Mouse (Mus musculus): ENCODE results near the gene Hdac2. TPM values are rescaled to one million over a fixed set of nuclear protein-coding genes. Genes with fewer than 3 reads are reported as not detected.

The Hdac2 gene
- total RNA-seq (2015) (90.8 and 97.0 TPM in 2 replicates), total RNA-seq (2017) (84.9 and 90.0 TPM in 2 replicates)

DNA sequence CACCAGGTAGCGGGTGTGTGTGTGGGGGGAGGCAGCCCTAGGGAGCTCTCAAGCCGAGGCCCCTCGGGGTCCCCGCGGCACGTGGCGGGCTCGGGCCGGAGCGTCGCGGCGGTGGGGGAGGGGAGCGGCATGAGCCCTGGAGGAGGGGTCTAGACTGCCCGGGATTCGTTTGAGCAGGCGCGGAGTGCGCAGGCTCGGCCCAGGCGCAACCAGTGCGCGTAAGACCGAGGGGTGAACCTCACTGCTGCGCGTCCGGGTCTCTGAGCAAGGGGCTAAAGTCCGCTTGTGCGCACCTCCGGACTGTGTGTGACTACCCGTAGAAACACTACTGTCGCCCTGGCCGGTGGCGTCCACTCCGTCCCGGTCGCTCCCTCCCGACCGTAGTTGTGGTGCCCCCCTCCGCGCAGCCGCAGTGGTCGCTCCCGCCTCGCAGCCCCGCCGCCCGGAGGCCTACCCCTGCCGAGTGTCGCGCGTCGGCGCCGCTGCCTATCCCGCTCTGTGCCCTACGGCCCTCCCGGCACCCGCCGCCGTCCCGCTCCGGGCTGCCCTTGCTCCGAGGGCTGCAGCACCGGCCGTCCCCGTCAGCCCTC, at the start of gene Hdac2:
Gene Hdac2, plus strand, starts transcription at position 459 of the 590 bp plus-strand sequence.
- peak; percentile 87 for ATAC-seq (ENCODE audit: poor library complexity, severe bottlenecking)

GRCm38 (mm10) chr10:36928212-36928611, 46.1 kb upstream of the Hdac2 start:
- ATAC-seq (ENCODE audit: poor library complexity, severe bottlenecking) = no peak

- ATAC-seq (ENCODE audit: poor library complexity, severe bottlenecking) = no peak
These were observed 38.5 kb upstream of the Hdac2 start for GRCm38 (mm10) chr10:36935863-36936262.

DNA sequence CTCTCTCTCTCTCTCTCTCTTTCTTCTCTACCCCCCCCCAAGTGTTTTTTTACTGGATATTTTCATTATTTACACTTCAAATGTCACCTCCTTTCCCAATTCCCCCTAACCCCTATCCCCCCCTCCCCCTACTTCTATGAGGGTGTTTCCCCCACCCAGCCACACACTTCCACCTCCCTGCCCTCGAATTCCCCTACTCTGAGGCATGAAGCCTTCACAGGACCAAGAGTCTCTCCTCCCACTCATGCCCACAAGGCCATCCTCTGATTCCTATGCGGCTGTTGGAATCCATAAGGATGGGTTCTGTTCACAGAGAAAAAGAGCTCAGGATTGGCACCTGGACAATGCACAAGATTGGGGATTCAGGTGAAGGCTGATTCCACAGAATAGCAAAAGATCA, 38.1 kb upstream of the Hdac2 start:
- ATAC-seq (ENCODE audit: poor library complexity, severe bottlenecking) = no peak

- ATAC-seq (ENCODE audit: poor library complexity, severe bottlenecking) = no peak
These were observed 22.6 kb upstream of the Hdac2 start for GRCm38 (mm10) chr10:36951742-36952141.

- ATAC-seq (ENCODE audit: poor library complexity, severe bottlenecking) = no peak
These were observed 21.7 kb upstream of the Hdac2 start for GRCm38 (mm10) chr10:36952622-36953021.

- no peak for ATAC-seq (ENCODE audit: poor library complexity, severe bottlenecking)
These were observed 14.7 kb upstream of the Hdac2 start for GRCm38 (mm10) chr10:36959563-36960110.

GRCm38 (mm10) chr10:36964406-36964805, 9.9 kb upstream of the Hdac2 start:
- no peak for ATAC-seq (ENCODE audit: poor library complexity, severe bottlenecking)

DNA sequence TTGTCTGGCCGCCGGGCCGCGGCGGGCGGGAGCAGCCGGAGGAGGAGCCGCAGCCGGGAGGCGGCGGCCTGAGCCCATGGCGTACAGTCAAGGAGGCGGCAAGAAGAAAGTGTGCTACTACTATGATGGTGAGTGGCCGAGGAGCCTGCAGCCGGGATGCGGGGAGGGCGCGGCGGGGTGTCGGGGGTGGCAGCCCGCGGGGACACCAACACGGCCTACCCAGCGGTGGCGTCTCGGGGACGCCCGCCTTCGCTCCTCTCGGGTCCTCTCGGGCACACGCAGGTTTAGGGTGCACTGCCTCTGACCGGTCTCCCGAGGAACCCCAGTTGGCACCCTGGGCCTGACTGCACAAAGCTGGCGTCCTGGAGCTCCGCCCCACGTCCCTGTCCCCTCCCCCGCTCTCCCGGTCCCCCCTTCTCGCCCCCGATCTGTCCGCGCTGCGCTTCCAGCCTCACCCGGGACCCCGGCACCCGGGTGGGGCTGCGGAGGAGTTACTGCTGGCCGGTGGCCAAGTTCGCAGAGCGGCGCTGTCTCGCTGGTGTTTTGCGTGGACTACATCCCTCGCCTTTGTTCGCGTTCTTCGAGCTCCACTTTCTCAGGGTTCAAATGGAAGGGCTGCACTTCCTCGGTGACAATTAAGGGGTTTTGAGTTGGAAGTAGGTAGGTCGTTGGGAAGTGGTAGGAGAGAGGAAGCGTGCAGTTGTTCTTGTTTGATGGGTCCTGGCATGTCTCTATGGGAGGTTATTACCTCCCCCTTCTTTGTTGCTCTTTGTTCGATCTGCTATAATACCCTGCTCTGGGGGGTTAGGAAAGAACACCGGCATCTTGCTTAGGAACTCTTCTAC, 554 bp downstream of the Hdac2 start:
- ATAC-seq (ENCODE audit: poor library complexity, severe bottlenecking) = peak; percentile 34

- no peak for ATAC-seq (ENCODE audit: poor library complexity, severe bottlenecking)
These were observed 7.5 kb downstream of the Hdac2 start for GRCm38 (mm10) chr10:36981866-36982265.

GRCm38 (mm10) chr10:36992149-36992548, 17.8 kb downstream of the Hdac2 start:
- no peak for ATAC-seq (ENCODE audit: poor library complexity, severe bottlenecking)

DNA sequence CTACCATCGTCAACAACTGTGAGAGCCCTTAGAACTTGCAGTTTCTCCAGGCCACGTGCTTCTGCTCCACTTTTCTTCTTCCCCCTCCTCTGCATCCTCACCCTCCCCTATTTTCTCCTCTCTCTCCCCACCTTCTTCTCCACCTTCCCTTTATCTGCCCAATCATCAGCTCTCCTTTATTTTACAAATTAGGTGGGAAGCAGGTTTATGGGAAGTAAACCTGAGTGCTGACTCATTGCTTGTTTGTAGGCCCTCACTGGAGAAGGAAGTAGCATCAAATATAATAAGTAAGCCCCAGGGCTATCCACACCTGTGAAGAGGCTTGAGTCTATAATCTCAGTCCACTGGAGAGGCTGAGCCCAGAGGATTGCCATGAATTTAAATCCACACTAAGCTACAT, 26.5 kb downstream of the Hdac2 start:
- ATAC-seq (ENCODE audit: poor library complexity, severe bottlenecking) = no peak

DNA sequence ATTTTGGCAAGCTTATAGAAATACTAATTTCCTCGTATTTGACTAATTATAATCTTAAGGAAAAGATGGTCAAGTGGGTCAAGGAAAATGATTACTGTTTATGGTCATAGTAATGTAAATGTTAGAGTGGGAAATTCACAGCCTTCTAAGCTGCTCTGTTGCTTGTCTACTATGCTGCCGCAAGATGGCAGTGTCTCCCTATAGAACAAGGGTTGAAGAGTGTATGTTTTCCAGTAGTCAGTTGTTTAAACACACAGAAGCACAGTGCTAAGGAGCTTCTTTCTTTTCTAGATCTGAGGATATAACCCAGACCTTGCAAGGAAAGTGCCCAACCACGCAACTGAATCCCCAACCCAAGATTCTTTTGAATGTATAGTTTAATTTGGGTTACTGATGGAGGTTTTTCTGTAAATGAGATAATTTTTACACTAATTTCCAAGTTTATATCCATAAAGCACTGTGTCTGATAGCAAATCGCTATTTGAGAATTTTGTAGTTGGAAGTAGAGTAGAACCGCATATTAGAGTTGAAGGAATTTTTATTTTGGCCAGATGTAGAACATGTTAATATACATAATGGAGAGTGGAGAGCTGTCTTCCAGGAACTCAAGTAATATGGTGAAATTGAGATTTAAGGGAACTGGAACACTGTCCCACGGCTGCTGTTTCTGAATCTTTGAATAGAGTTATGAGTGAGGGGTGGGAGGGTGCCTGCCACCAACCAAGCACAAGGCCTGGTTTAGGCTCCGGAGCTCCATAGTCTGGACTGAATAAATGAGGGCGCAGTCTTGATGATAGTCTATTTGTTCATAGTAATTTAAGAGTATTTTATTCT, 40.1 kb downstream of the Hdac2 start:
- peak; percentile 88 for ATAC-seq (ENCODE audit: poor library complexity, severe bottlenecking)

DNA sequence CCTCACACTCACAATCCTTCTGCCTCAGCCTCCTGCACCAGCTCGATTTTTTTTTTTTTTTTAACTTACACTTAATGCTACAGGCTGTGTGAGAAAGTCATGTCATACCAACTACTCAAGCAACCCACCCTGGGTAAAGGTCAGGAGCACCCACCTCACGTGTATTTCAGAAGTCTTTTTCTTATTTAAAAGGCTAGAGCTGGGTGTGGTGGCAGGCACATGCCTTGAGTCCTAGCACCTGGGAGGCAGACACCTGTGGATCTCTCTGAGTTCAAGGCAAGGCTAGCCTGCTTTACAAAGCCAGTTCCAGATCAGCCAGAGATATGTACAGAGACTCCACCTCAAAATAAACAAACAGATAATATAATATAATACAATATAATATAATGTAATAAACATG, 41.4 kb downstream of the Hdac2 start:
- no peak for ATAC-seq (ENCODE audit: poor library complexity, severe bottlenecking)

DNA sequence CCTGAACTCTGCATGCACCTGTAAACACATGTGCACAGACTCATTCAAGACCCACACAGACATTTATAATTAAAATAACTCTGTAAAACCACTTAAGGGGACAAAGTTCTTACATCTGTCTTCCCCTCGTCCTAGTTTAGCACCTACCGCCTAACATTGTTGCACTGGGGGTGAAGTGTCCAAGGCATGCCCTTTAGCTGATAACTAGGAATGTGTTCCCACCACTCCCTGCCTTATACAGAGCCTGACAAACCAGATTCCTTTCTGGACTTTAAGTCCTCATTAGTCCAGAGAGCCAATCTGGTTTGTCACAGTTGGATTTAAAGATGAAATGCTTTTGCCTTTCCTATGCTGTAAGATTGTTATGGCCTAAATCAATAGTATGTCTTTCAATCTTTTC, 41.9 kb downstream of the Hdac2 start:
- ATAC-seq (ENCODE audit: poor library complexity, severe bottlenecking) = no peak

DNA sequence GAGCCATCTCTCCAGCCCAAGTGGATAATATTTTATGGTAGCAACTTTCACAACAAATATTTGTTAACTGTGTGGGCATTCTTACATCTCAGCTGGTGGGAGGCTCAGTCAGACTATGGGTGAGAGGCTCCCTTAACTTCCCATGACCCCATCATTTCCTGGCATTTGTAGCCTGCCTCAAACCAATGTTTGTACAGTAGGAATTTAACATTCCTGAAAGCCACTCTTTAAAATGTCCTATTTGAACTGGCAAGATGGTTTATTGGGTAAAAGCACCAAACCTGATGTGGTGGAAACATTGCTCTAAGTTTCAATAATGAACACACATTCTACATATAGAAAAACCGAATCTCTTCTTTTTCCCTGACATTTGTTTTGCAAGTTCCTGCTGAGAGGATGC, 50.0 kb downstream of the Hdac2 start:
- ATAC-seq (ENCODE audit: poor library complexity, severe bottlenecking) = no peak

DNA sequence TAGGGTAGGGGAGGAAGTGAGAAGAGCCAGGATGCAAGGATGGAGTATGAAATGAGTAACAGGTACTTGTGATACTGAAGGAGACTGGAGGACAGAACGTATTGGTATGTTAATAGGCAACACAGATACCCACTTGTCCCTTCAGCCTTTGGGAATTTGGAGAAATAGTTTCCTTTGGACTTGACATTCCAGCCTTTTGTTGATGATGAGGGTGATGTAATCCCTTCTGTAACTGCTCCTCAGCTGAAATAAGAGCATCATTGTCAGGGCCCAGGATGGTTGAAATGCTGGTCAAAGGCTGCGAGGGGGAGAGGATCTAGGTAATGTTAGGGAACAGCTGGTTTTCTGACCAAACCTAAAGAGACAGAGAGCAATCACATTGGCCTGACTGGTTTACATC, 54.3 kb downstream of the Hdac2 start:
- ATAC-seq (ENCODE audit: poor library complexity, severe bottlenecking) = no peak

DNA sequence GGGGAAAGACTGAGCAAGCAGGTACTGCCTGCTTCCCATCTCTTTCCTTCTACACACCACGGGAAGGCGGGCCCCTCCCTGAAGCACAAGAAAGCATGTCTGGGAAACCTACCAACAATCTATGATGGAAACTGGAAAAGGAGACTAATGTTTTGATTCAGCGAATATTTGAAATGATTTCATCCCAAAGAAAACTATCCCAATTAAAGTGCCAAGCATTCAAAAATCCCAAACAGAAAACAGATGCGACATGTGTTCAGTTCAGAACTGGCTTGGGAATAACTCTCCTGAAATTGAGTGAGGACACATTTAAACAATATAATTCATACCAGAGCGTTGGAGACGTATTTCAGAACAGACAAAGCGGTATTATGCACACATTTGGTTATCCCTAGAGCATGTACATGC, 60.8 kb downstream of the Hdac2 start:
- ATAC-seq (ENCODE audit: poor library complexity, severe bottlenecking) = no peak

DNA sequence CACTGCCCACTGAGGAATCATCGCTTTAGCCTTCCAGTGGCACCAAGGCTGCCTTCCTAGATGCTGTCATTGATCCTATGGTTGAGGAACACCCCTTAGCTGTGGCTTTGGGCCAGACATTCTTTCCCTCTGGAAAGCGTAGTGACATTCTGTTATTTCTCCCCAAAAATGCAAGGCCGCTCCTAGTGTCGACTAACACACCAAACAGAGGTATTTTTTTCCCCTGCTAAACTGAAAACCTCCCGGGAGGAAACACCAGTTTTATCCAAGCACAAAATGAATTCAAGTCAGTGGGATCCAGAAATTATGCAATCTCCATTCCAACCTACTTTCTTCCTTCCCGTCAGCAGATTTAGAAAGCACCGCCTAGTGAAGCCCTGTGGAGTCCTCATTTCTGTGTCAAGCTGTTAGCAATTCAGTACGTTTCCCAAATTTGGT, 73.3 kb downstream of the Hdac2 start:
- no peak for ATAC-seq (ENCODE audit: poor library complexity, severe bottlenecking)
